Mouse (Mus musculus): Measurements from ENCODE around the gene Spem2. TPM values are rescaled to one million over a fixed set of nuclear protein-coding genes. Genes with fewer than 3 reads are reported as not detected.
"Not testable (repeated sequence)": the region's sequence is repeated elsewhere in the genome, so short reads cannot be mapped to it uniquely, and the experiment has no call there.

Gene Spem2
- polyA plus RNA-seq (2015; fragmentation: Nextera tagmentation; extraction: Ambion mirVana): not detected in 2 replicates

DNA sequence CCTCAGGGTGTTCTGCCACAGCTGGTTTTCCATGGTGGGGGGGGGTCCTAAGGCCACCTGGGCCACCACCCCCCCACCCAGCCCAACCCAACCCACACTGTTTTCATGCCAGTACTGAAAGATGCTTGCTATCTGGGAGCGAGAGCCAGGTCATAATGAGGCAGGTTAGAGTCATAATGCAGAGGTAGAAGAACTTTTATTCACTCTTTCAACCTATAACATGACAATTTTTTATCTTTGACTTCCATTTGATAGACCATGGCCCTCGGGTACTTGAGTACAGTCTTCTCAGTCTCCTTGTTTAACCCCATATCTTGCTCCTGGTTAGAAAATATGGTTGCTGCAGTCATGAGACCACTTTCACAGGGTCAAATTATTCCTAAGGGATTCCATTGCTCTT is at the start of gene Spem2:
Gene Spem2, minus strand, starts transcription at position 101 of the 400 bp plus-strand sequence.
- no peak within 1 kb of the TSS for H3K9ac ChIP-seq
- ATAC-seq (replicated peaks): no peak
- no peaks in the 10 kb centered on the region for H3K9me3 ChIP-seq
- H3K36me3 ChIP-seq (replicated peaks): no peaks in the 10 kb centered on the region
- no peak within 1 kb of the TSS for H3K4me2 ChIP-seq
- H3K4me3 ChIP-seq: no peak within 1 kb of the TSS
- H3K27me3 ChIP-seq (replicated peaks): no peaks in the 10 kb centered on the region
- no peak within 1 kb of the TSS for H3K27ac ChIP-seq
- WGBS: 86% methylated on average over 2 of the region's 2 CpGs
- H3K4me1 ChIP-seq: no peaks in the 10 kb centered on the region

GRCm38 (mm10) chr11:69867335-69867734 is 49.1 kb upstream of the Spem2 start:
- H3K27me3 ChIP-seq (replicated peaks): no peaks in the 10 kb centered on the region
- WGBS: 74% methylated on average over 9 of the region's 9 CpGs
- no peak overlapping the region for H3K4me2 ChIP-seq
- ATAC-seq (replicated peaks): no peak
- H3K9me3 ChIP-seq: no peaks in the 10 kb centered on the region
- H3K27ac ChIP-seq: no peak overlapping the region
- no peaks in the 10 kb centered on the region for H3K36me3 ChIP-seq (replicated peaks)
- no peak overlapping the region for H3K4me3 ChIP-seq
- H3K4me1 ChIP-seq: no peaks in the 10 kb centered on the region
- H3K9ac ChIP-seq: no peak overlapping the region

- Histone ChIP-seq H3K27ac (no peak overlapping the region), H3K4me2 (no peak overlapping the region), H3K9ac (no peak overlapping the region), H3K9me3 (no peaks in the 10 kb centered on the region), H3K4me3 (no peak overlapping the region), H3K4me1 (no peaks in the 10 kb centered on the region), H3K36me3 (replicated peaks) (no peaks in the 10 kb centered on the region), H3K27me3 (replicated peaks) (no peaks in the 10 kb centered on the region)
- WGBS: 76% methylated on average over 9 of the region's 9 CpGs
- ATAC-seq (replicated peaks): no peak
Observed at GRCm38 (mm10) chr11:69865561-69865960, 47.3 kb upstream of the Spem2 start.

DNA sequence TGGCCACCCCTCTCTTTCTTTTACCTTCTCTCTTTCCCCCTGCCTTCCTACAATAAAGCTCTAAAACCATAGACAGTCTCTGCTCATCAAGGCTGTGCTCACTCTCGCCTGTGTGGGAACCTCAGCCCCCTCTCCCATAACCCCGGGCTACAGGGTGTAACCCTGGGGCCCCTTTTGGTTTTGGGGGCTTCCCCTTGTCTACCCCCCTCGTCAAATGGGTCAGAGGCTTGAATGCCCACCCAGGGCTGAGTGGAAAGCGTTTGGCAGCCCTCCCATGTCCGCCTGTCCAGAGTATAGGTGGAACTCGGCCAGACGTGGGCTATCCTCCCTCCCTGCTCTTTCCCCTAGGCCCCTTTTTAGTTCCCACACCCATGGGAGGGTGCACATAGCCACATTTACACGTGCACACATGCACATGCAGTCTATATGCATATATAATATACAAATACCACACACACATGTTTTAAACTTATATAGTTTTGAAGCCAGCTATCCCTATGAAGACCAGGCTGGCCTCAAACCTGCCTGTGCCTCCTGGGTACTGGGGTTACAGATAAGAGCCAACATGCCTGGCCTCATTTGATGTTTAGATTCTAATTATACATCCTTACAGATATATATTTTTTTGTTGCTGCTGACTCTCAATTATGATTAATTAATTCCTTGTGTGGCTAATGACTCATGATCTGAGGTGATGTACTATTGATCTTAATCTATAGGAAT is 46.0 kb upstream of the Spem2 start:
- Histone ChIP-seq H3K9me3 (no peaks in the 10 kb centered on the region), H3K36me3 (replicated peaks) (no peaks in the 10 kb centered on the region), H3K27me3 (replicated peaks) (peaks cover 2% of the 10 kb centered on the region; the same call in 1 of the 2 replicates), H3K4me2 (no peak overlapping the region), H3K4me1 (no peaks in the 10 kb centered on the region), H3K27ac (no peak overlapping the region), H3K4me3 (no peak overlapping the region), H3K9ac (no peak overlapping the region)
- WGBS: 53% methylated on average over 8 of the region's 8 CpGs
- ATAC-seq (replicated peaks): no peak

- not testable (repeated sequence) for H3K9me3 ChIP-seq; H3K36me3 ChIP-seq (replicated peaks); ATAC-seq (replicated peaks); H3K4me2 ChIP-seq; H3K9ac ChIP-seq; H3K4me1 ChIP-seq; H3K27ac ChIP-seq; H3K27me3 ChIP-seq (replicated peaks); H3K4me3 ChIP-seq
- WGBS: 87% methylated on average over 3 of the region's 3 CpGs
Observed at GRCm38 (mm10) chr11:69863729-69864128, 45.5 kb upstream of the Spem2 start.

DNA sequence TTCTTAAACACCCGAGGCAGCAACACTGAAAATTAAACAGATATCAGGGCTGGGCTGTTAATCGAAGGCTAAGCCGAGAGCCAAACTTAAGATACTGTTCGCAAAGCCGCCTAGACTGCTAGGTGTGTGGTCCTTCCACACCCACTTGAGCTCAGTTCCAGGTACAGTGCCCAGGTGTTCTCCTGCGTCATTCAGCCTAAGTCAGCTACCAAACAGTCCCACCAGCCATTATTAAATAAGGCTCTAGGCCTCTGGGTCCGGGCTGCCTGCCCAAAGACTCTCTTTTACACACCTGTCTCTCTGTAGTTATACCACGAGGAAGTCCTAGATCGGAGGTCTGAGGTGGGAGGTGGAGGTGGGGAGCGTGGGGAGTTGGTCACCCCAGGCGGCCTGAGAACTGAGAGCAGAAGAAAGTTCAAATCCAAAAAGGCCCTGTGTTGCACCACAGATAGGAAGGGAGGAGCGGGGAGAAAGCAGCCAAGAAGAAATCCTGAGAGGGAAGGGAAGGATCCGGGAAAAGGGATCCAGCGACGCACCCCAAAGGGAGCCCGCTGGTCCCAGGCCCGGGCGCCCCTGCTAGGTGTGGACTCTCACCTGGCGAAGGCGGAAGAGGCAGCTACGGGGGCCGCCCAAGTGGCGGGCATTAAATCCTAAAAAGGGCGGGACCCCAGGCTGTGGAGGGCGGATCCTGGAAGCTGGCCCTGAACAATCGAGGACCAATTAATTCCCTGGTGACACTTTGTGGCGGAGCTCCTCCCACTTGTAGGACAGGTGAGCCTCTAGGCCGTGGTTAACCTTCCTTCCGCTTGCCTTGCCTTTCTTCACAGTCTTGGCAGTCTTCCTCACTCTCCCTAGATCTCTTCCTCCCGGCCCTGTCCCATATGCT is 40.1 kb upstream of the Spem2 start, which contains the start of gene Tnk1:
Gene Tnk1, minus strand, starts transcription at position 618 of the 886 bp plus-strand sequence.
- 22% methylated on average over 30 of the region's 30 CpGs for WGBS
- Histone ChIP-seq H3K4me2 (no peak within 1 kb of the TSS), H3K27ac (no peak within 1 kb of the TSS), H3K36me3 (replicated peaks) (no peaks in the 10 kb centered on the region), H3K4me1 (no peaks in the 10 kb centered on the region; the same call in 1 of the 2 replicates), H3K9me3 (no peaks in the 10 kb centered on the region), H3K9ac (no peak within 1 kb of the TSS), H3K27me3 (replicated peaks) (peaks cover 12% of the 10 kb centered on the region; the same call in 1 of the 2 replicates), H3K4me3 (no peak within 1 kb of the TSS)
- ATAC-seq (replicated peaks): no peak

DNA sequence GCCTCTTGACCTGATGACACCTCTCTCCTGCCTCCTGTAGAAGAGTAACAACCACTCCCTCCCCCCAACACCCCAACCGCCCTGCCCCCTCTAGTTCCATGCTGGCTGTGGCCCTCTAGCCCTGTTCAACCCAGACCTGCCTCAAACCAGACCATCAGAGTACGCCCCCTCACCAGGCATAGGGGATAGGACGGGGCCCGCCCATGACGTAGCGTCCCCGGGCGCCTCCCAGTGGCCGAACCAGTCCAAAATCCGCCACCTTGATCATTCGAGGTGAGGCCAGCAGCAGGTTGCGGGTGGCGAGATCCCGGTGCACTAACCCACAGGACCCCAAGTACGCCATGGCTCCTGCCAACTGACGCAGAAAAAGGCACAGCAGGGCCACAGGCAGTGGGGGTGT is 37.1 kb upstream of the Spem2 start:
- H3K4me2 ChIP-seq: no peak overlapping the region
- no peak overlapping the region for H3K27ac ChIP-seq
- no peak for ATAC-seq (replicated peaks)
- peaks cover 3% of the 10 kb centered on the region; the same call in 1 of the 2 replicates for H3K4me1 ChIP-seq
- 15% methylated on average over 16 of the region's 16 CpGs for WGBS
- H3K9me3 ChIP-seq: no peaks in the 10 kb centered on the region
- H3K36me3 ChIP-seq (replicated peaks): peaks cover 12% of the 10 kb centered on the region; the same call in 1 of the 2 replicates
- no peak overlapping the region for H3K9ac ChIP-seq
- peaks cover 12% of the 10 kb centered on the region; the same call in 1 of the 2 replicates for H3K27me3 ChIP-seq (replicated peaks)
- no peak overlapping the region for H3K4me3 ChIP-seq

DNA sequence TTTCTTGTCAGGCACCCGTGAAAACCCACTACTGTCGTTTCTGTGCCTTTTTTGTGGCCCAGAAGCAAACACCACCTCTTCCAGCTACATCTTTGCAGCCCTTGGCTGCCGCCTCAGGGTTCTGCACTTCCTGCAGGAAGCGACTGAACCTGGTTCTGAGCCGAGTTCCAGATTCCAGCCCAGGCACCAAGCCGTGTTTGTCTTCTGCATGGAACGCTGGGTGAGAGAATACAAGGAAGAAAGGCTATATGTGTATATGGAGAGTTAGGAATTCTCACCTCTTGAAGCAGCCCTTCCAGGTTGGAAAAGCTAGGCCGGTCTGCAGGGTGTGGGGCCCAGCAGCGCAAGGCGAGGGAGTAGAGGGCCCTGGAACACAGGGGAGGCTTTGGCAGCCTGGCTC is 36.4 kb upstream of the Spem2 start:
- no peak for ATAC-seq (replicated peaks)

DNA sequence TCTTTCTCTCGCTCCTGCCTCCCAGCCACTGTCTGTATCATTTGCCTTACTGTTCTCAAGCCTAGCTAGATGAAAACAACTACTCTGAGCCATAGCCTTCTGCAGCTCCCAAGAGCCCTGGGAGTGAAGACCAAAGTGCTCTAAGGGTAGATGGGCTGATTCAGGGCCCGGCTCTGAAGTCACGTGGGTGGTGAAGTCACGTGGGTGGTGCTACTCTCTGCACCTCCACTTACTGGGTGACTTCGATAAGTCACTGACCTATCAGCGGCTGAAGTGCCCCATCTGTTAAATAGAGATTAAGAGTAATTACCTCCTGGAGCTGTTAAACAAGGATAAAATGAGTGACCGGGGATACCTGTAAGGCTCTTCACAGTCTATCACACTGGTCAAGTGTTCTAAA is 35.7 kb upstream of the Spem2 start:
- Histone ChIP-seq H3K27ac (no peak overlapping the region), H3K36me3 (replicated peaks) (peaks cover 13% of the 10 kb centered on the region; the same call in 1 of the 2 replicates), H3K4me3 (no peak overlapping the region), H3K27me3 (replicated peaks) (peaks cover 8% of the 10 kb centered on the region; the same call in 1 of the 2 replicates), H3K4me1 (peaks cover 4% of the 10 kb centered on the region; the same call in 1 of the 2 replicates), H3K9ac (no peak overlapping the region), H3K4me2 (no peak overlapping the region), H3K9me3 (no peaks in the 10 kb centered on the region)
- ATAC-seq (replicated peaks): no peak
- WGBS: 71% methylated on average over 7 of the region's 7 CpGs

More for the DNA sequence above, 36.4 kb upstream of the Spem2 start:
- no peak overlapping the region for H3K4me3 ChIP-seq
- H3K27ac ChIP-seq: no peak overlapping the region
- no peak overlapping the region for H3K4me2 ChIP-seq
- H3K4me1 ChIP-seq: peaks cover 4% of the 10 kb centered on the region; the same call in 1 of the 2 replicates
- 88% methylated on average over 10 of the region's 10 CpGs for WGBS
- peaks cover 13% of the 10 kb centered on the region; the same call in 1 of the 2 replicates for H3K36me3 ChIP-seq (replicated peaks)
- H3K27me3 ChIP-seq (replicated peaks): peaks cover 12% of the 10 kb centered on the region; the same call in 1 of the 2 replicates
- no peaks in the 10 kb centered on the region for H3K9me3 ChIP-seq
- no peak overlapping the region for H3K9ac ChIP-seq

DNA sequence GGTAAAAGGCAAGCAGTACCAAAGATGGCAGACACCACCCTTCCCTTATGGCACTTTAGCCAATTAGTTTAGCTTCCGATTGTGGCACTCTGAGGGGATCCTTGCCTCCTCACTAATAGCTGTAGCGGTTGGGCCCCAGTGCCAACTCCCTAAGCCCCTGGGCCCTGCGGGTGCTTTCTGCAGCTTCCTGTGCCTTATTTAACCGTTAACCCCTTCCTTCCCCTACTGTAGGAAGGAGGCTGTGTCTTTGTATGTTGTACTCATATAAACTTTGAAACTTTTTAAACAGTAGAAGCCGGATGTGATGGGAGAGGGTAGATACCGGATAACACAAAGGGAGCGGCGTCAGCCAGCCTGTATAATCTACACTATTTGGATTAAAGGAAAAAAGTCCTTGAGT is 32.5 kb upstream of the Spem2 start:
- H3K4me2 ChIP-seq: no peak overlapping the region
- H3K4me1 ChIP-seq: peaks cover 23% of the 10 kb centered on the region
- H3K9me3 ChIP-seq: no peaks in the 10 kb centered on the region
- no peaks in the 10 kb centered on the region for H3K27me3 ChIP-seq (replicated peaks)
- no peak overlapping the region for H3K9ac ChIP-seq
- ATAC-seq (replicated peaks): no peak
- 73% methylated on average over 8 of the region's 8 CpGs for WGBS
- peaks cover 13% of the 10 kb centered on the region; the same call in 1 of the 2 replicates for H3K36me3 ChIP-seq (replicated peaks)
- no peak overlapping the region for H3K4me3 ChIP-seq
- H3K27ac ChIP-seq: no peak overlapping the region

GRCm38 (mm10) chr11:69849884-69850283 is 31.6 kb upstream of the Spem2 start:
- Histone ChIP-seq H3K4me3 (no peak overlapping the region), H3K4me1 (peaks cover 29% of the 10 kb centered on the region), H3K9ac (no peak overlapping the region), H3K27ac (no peak overlapping the region), H3K36me3 (replicated peaks) (peaks cover 13% of the 10 kb centered on the region; the same call in 1 of the 2 replicates), H3K9me3 (no peaks in the 10 kb centered on the region), H3K4me2 (no peak overlapping the region), H3K27me3 (replicated peaks) (no peaks in the 10 kb centered on the region)
- ATAC-seq (replicated peaks): no peak
- 94% methylated on average over 15 of the region's 15 CpGs for WGBS

DNA sequence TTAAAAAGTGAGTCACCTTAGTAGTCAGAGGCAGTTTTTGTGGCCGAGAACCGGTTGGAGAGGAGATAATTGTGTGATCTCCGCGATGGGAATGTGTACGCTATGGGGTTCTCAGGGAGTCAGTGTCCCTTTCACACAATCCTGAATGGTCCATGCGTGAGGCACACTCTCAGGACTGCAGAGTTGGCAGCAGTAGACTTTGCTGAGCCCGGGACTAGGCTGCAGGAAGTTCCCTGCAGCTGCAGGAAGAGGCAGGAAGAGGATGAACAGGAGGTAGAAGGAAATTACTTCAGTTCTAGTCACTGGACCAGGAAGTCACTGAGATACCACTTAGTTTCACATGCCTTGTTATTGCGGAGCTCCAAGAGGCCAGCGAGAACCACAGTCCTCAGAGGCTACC is 30.9 kb upstream of the Spem2 start:
- Histone ChIP-seq H3K9me3 (no peaks in the 10 kb centered on the region), H3K27me3 (replicated peaks) (no peaks in the 10 kb centered on the region), H3K4me1 (peaks cover 29% of the 10 kb centered on the region), H3K27ac (no peak overlapping the region), H3K4me3 (no peak overlapping the region), H3K36me3 (replicated peaks) (peaks cover 13% of the 10 kb centered on the region; the same call in 1 of the 2 replicates), H3K4me2 (no peak overlapping the region), H3K9ac (no peak overlapping the region)
- ATAC-seq (replicated peaks): no peak
- WGBS: 93% methylated on average over 9 of the region's 9 CpGs
